Mouse (Mus musculus) embryonic facial prominence, embryonic 11.5 days (tissue): ENCODE measurements around the gene Gimap4. TPM values are rescaled to one million over a fixed set of nuclear protein-coding genes. Genes with fewer than 3 reads are reported as not detected.

Source experiments
- ATAC-seq: fragments of 200-750 bp; cut with Nextera tagmentation; replicated peaks from 2 replicates; pipeline ENCODE4 v1.8.0; 2017; ENCODE audit warnings: low read depth; ENCODE audit not compliant: insufficient number of reproducible peaks, low FRiP score, low TSS enrichment
- DNase-seq: peaks from one replicate; pipeline ENCODE4 v3.0.0-alpha.2; 2015; ENCODE audit warnings: low spot score
- H3K27ac ChIP-seq: fragments of 300-500 bp; sonication (generic); replicated peaks from 2 replicates; pipeline ENCODE4 v1.5.1; 2014; ENCODE audit warnings: mild to moderate bottlenecking, low read depth, low read length, control low read depth
- H3K27me3 ChIP-seq: fragments of 300-500 bp; sonication (generic); 2 replicates; pipeline ENCODE4 v1.6.1; 2014; ENCODE audit warnings: mild to moderate bottlenecking, low read length, moderate library complexity, mixed read lengths; ENCODE audit not compliant: control insufficient read depth, insufficient read depth
- H3K36me3 ChIP-seq: fragments of 300-500 bp; sonication (generic); replicated peaks from 2 replicates; pipeline ENCODE4 v1.6.1; 2014; ENCODE audit warnings: low read depth, mild to moderate bottlenecking, low read length, moderate library complexity, mixed read lengths; ENCODE audit not compliant: control insufficient read depth, insufficient read depth
- H3K4me1 ChIP-seq: fragments of 300-500 bp; sonication (generic); 2 replicates; pipeline ENCODE4 v1.6.1; 2014; ENCODE audit warnings: low read length, mixed read lengths; ENCODE audit not compliant: control insufficient read depth, insufficient read depth
- H3K4me2 ChIP-seq: fragments of 300-500 bp; sonication (generic); 2 replicates; pipeline ENCODE4 v1.6.1; 2014; ENCODE audit warnings: low read depth, mild to moderate bottlenecking, control low read depth, low read length, moderate library complexity
- H3K4me3 ChIP-seq: fragments of 300-500 bp; sonication (generic); 2 replicates; pipeline ENCODE4 v1.5.1; 2014; ENCODE audit warnings: low read depth, low read length, control low read depth
- H3K9ac ChIP-seq: fragments of 300-500 bp; sonication (generic); replicated peaks from 2 replicates; pipeline ENCODE4 v1.6.1; 2014; ENCODE audit warnings: mild to moderate bottlenecking, control low read depth, low read length
- H3K9me3 ChIP-seq: fragments of 300-500 bp; sonication (generic); replicated peaks from 2 replicates; pipeline ENCODE4 v1.6.1; 2016; ENCODE audit warnings: mild to moderate bottlenecking, low read length, inconsistent platforms, mixed read lengths; ENCODE audit not compliant: control insufficient read depth
- WGBS: fragments of 180-500 bp; shearing (Covaris S2); extraction: QIAGEN DNeasy Blood & Tissue Kit; methylation state at CpG from one replicate; pipeline ENCODE4 v1.1.7; 2014; 5-methylcytosine and 5-hydroxymethylcytosine counted together
- polyA plus RNA-seq: library from polyadenylated mRNA; unstranded; fragments of >200 nt; fragmentation: Nextera tagmentation; extraction: Ambion mirVana; gene quantifications from 2 replicates; pipeline ENCODE4 v1.2.1, GENCODE M21; 2014

Gimap4 gene
- polyA plus RNA-seq, 1 experiment from 2014 or later: 10.2 TPM

GRCm38 (mm10) chr6:48738961-48739779, 54.8 kb downstream of the Gimap4 start, which contains the start of gene Gimap1:
TSS of gene Gimap1 (plus strand) at chr6:48739054.
- Histone ChIP-seq H3K36me3 (no peaks in the 10 kb centered on the region), H3K27ac (no peak within 1 kb of the TSS), H3K9ac (no peak within 1 kb of the TSS), H3K9me3 (no peaks in the 10 kb centered on the region), H3K27me3 (peaks cover 23% of the 10 kb centered on the region), H3K4me3 (no peak within 1 kb of the TSS), H3K4me2 (no peak within 1 kb of the TSS), H3K4me1 (no peaks in the 10 kb centered on the region; the same call in 1 of the 2 replicates)
- ATAC-seq (no peak), DNase-seq (no peak)
- WGBS: 79% methylated on average over 15 of the region's 15 CpGs

DNA sequence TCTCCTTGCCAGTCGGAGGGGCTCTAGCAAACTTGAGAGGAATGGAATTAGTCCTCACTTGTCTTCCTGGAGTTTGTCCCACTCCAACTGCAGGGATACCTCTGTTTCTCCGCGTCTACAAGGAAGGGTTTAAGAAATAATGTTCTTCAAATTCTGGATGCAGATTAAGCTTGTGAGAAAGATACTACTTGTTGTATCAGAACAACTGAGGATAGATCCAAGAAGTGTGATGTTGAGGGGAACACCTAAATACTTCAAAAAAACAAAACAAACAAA, 55.4 kb downstream of the Gimap4 start:
- H3K4me3 ChIP-seq: no peak overlapping the region
- ATAC-seq: no peak
- DNase-seq: no peak
- no peaks in the 10 kb centered on the region for H3K9me3 ChIP-seq
- WGBS: 81% methylated on average over 3 of the region's 3 CpGs
- no peaks in the 10 kb centered on the region; the same call in 1 of the 2 replicates for H3K4me1 ChIP-seq
- H3K36me3 ChIP-seq: no peaks in the 10 kb centered on the region
- H3K27me3 ChIP-seq: peaks cover 24% of the 10 kb centered on the region
- H3K9ac ChIP-seq: no peak overlapping the region
- H3K4me2 ChIP-seq: no peak overlapping the region
- no peak overlapping the region for H3K27ac ChIP-seq

GRCm38 (mm10) chr6:48740501-48741169, 56.3 kb downstream of the Gimap4 start:
- Histone ChIP-seq H3K9ac (no peak overlapping the region), H3K27me3 (peaks cover 24% of the 10 kb centered on the region), H3K4me3 (no peak overlapping the region), H3K4me1 (no peaks in the 10 kb centered on the region; the same call in 1 of the 2 replicates), H3K36me3 (no peaks in the 10 kb centered on the region), H3K4me2 (no peak overlapping the region), H3K27ac (no peak overlapping the region), H3K9me3 (no peaks in the 10 kb centered on the region)
- DNase-seq (no peak), ATAC-seq (no peak)
- 55% methylated on average over 3 of the region's 3 CpGs for WGBS

DNA sequence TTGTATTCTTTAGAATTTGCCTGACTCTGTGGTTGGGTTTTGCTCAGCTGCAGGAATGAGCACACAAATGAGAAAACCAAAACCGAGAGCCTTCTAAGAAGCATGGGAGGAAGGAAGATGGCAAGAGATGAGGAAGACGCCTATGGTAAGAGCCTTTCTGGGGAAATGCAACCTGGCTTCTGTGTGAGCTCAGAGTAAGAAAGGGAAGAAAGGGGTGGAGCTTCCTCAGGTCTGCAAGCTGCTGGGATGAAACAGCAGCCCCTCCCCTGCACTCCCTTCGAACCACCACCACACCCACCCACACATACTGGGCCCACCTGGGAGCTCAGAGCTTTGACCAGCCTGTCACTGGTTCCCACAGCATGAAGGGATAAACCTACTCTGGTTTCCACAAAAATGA, 56.9 kb downstream of the Gimap4 start:
- DNase-seq (no peak), ATAC-seq (no peak)
- H3K9ac ChIP-seq: no peak overlapping the region
- 38% methylated on average over 3 of the region's 3 CpGs for WGBS
- no peak overlapping the region for H3K27ac ChIP-seq
- no peak overlapping the region for H3K4me2 ChIP-seq
- H3K4me3 ChIP-seq: no peak overlapping the region
- H3K36me3 ChIP-seq: no peaks in the 10 kb centered on the region
- peaks cover 24% of the 10 kb centered on the region for H3K27me3 ChIP-seq
- H3K4me1 ChIP-seq: no peaks in the 10 kb centered on the region; the same call in 1 of the 2 replicates
- no peaks in the 10 kb centered on the region for H3K9me3 ChIP-seq

Other genes starting within 250 kb of the Gimap4 start
- 16.6 and 17.1 TPM in 2 replicates for gene Zfp467, start 238.7 kb upstream of the Gimap4 start, polyA plus RNA-seq
- 0.33 and 0.36 TPM in 2 replicates for gene Sspo, start 236.3 kb upstream of the Gimap4 start, polyA plus RNA-seq
- gene Atp6v0e2, start 146.9 kb upstream of the Gimap4 start, polyA plus RNA-seq: 18.9 and 22.3 TPM in 2 replicates
- gene Lrrc61, start 129.8 kb upstream of the Gimap4 start, polyA plus RNA-seq: 10.9 and 14.3 TPM in 2 replicates
- 3.8 and 4.3 TPM in 2 replicates for gene Rarres2, start 111.8 kb upstream of the Gimap4 start, polyA plus RNA-seq
- gene Gm45021, start 94.9 kb upstream of the Gimap4 start, polyA plus RNA-seq: not detected in 2 replicates
- gene Repin1, start 90.7 kb upstream of the Gimap4 start, polyA plus RNA-seq: 33.5 and 34.2 TPM in 2 replicates
- not detected in 2 replicates for gene Gm44965, start 90.6 kb upstream of the Gimap4 start, polyA plus RNA-seq
- 7.1 and 7.4 TPM in 2 replicates for gene Zfp775, start 82.5 kb upstream of the Gimap4 start, polyA plus RNA-seq
- gene AI854703, start 57.8 kb upstream of the Gimap4 start, polyA plus RNA-seq: 0.69 and 0.71 TPM in 2 replicates
- gene Gimap8, start 37.3 kb upstream of the Gimap4 start, polyA plus RNA-seq: 0.20 and 0.25 TPM in 2 replicates
- 9.0 and 10.2 TPM in 2 replicates for gene Gimap9, start 8.4 kb upstream of the Gimap4 start, polyA plus RNA-seq
- 13.9 and 16.9 TPM in 2 replicates for gene Gimap6, start 23.7 kb downstream of the Gimap4 start, polyA plus RNA-seq
- gene Gm28053, start 34.1 kb downstream of the Gimap4 start, polyA plus RNA-seq: not detected in 2 replicates
- gene Gimap7, start 34.1 kb downstream of the Gimap4 start, polyA plus RNA-seq: not detected in 2 replicates
- 5.5 and 5.6 TPM in 2 replicates for gene Gimap1, start 54.5 kb downstream of the Gimap4 start, polyA plus RNA-seq
- 0.63 and 1.2 TPM in 2 replicates for gene Gimap5, start 61.6 kb downstream of the Gimap4 start, polyA plus RNA-seq
- not detected in 2 replicates for gene Gimap3, start 86.3 kb downstream of the Gimap4 start, polyA plus RNA-seq
- 30.4 and 32.7 TPM in 2 replicates for gene Tmem176a, start 156.4 kb downstream of the Gimap4 start, polyA plus RNA-seq
- 87.3 and 103 TPM in 2 replicates for gene Tmem176b, start 156.9 kb downstream of the Gimap4 start, polyA plus RNA-seq
- not detected in 2 replicates for gene Aoc1, start 188.3 kb downstream of the Gimap4 start, polyA plus RNA-seq
- gene 1600015I10Rik, start 245.3 kb downstream of the Gimap4 start, polyA plus RNA-seq: not detected in 2 replicates